Mouse (Mus musculus) kidney, embryonic 14.5 days (tissue): ENCODE results near the gene Pard3b. TPM values are rescaled to one million over a fixed set of nuclear protein-coding genes. Genes with fewer than 3 reads are reported as not detected.

Experiments
- ATAC-seq: fragments of 200-750 bp; cut with Nextera tagmentation; 2 replicates; pipeline ENCODE4 v1.8.0; 2017; ENCODE audit warnings: moderate number of reproducible peaks, mild to moderate bottlenecking, moderate TSS enrichment, moderate library complexity; ENCODE audit not compliant: low FRiP score, low TSS enrichment
- H3K27ac ChIP-seq: fragments of 300-500 bp; sonication (generic); 2 replicates; pipeline ENCODE4 v1.5.1; 2014; ENCODE audit warnings: low read depth, mild to moderate bottlenecking, low read length, moderate library complexity, mixed read lengths
- H3K27me3 ChIP-seq: fragments of 300-500 bp; sonication (generic); 2 replicates; pipeline ENCODE4 v1.6.1; 2014; ENCODE audit warnings: mild to moderate bottlenecking, low read length; ENCODE audit not compliant: control insufficient read depth, insufficient read depth
- H3K36me3 ChIP-seq: fragments of 300-500 bp; sonication (generic); 2 replicates; pipeline ENCODE4 v1.6.1; 2014; ENCODE audit warnings: low read length, mixed read lengths; ENCODE audit not compliant: control insufficient read depth, insufficient read depth
- H3K4me1 ChIP-seq: fragments of 300-500 bp; sonication (generic); 2 replicates; pipeline ENCODE4 v1.6.1; 2014; ENCODE audit warnings: low read length, mixed read lengths; ENCODE audit not compliant: control insufficient read depth, insufficient read depth
- H3K4me2 ChIP-seq: fragments of 300-500 bp; sonication (generic); replicated peaks from 2 replicates; pipeline ENCODE4 v1.6.1; 2014; ENCODE audit warnings: low read depth, mild to moderate bottlenecking, low read length
- H3K4me3 ChIP-seq: fragments of 300-500 bp; sonication (generic); 2 replicates; pipeline ENCODE4 v1.5.1; 2014; ENCODE audit warnings: mild to moderate bottlenecking, low read length
- H3K9ac ChIP-seq: fragments of 300-500 bp; sonication (generic); 2 replicates; pipeline ENCODE4 v1.6.1; 2014; ENCODE audit warnings: low read depth, mild to moderate bottlenecking, low read length, moderate library complexity
- H3K9me3 ChIP-seq: fragments of 300-500 bp; sonication (generic); 2 replicates; pipeline ENCODE4 v1.6.1; 2016; ENCODE audit warnings: low read length; ENCODE audit not compliant: control insufficient read depth
- WGBS: fragments of 180-500 bp; shearing (Covaris S2); extraction: QIAGEN DNeasy Blood & Tissue Kit; methylation state at CpG from one replicate; pipeline ENCODE4 v1.1.7; 2014; 5-methylcytosine and 5-hydroxymethylcytosine counted together
- polyA plus RNA-seq: library from polyadenylated mRNA; unstranded; fragments of >200 nt; fragmentation: Nextera tagmentation; extraction: Ambion mirVana; gene quantifications from 2 replicates; pipeline ENCODE4 v1.2.1, GENCODE M21; 2014

Pard3b gene
- polyA plus RNA-seq, 1 experiment from 2014 or later: 22.4 TPM

DNA sequence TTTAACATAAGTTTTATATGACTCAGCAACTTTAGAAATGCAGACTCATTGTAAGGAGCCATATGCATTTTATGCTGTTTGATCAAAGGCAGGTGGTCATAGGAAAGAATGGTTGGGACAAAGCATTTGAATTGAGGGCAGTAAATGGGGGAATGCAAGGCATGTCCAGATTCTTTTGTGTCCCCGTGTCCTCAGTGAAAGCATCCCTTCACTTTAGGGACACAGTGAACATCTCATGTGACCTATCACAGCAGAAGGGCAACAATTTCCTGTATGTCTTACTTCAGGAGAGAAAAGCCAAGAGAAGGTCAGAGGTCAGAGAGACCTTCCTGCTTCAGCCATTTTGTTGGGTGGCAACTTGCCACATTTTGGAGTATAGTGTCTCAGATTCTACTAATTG, 745.6 kb downstream of the Pard3b start:
- no peak overlapping the region for H3K4me3 ChIP-seq
- 77% methylated on average over 1 of the region's 1 CpGs for WGBS
- H3K4me2 ChIP-seq: no peak overlapping the region
- no peaks in the 10 kb centered on the region for H3K36me3 ChIP-seq
- H3K27me3 ChIP-seq: no peaks in the 10 kb centered on the region
- no peaks in the 10 kb centered on the region for H3K4me1 ChIP-seq
- H3K9me3 ChIP-seq: no peaks in the 10 kb centered on the region
- no peak overlapping the region for H3K27ac ChIP-seq
- H3K9ac ChIP-seq: no peak overlapping the region
- no peak for ATAC-seq

DNA sequence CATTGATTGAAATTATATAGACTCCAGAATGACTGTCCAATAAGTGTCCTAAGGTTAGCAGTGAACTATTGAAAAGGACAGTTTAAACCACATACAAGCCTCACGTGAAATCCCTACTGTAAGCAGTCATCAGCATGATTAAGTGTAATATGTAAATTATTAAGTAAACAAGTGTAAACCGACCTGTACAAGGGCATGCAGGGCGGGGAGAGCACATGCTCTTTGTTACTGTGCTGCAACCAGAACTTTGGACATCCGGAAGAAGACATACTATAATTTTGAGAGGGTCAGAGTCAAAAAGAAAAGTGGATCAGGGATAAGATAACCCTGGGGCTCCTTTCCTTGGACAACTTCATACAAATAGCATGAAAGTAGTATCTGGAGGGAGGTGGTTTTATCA, 749.4 kb downstream of the Pard3b start:
- no peaks in the 10 kb centered on the region for H3K9me3 ChIP-seq
- WGBS: 77% methylated on average over 4 of the region's 4 CpGs
- no peak for ATAC-seq
- no peaks in the 10 kb centered on the region for H3K27me3 ChIP-seq
- no peak overlapping the region for H3K9ac ChIP-seq
- H3K4me3 ChIP-seq: no peak overlapping the region
- no peaks in the 10 kb centered on the region for H3K4me1 ChIP-seq
- no peaks in the 10 kb centered on the region for H3K36me3 ChIP-seq
- no peak overlapping the region for H3K4me2 ChIP-seq
- H3K27ac ChIP-seq: no peak overlapping the region

DNA sequence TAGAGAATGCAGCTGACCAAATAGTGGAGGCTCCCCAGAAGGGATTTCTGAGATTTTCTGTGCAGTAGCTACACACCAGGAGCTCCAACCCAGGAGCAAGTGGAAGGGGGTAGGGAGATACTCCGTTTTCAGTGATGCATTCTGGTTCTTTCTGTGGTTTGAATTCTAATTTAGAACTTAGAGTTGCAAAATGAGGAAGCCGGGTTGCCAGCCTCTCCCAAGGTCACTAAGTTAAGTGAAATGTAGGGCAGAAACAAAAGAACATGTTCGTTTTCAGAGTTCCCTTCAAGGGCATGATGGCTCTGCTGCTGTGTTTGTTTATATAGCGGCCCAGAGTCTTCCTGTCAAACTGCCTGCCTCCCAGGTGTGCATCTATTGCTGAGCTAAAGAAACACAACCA, 754.2 kb downstream of the Pard3b start:
- Histone ChIP-seq H3K9me3 (no peaks in the 10 kb centered on the region), H3K27me3 (no peaks in the 10 kb centered on the region), H3K36me3 (no peaks in the 10 kb centered on the region), H3K27ac (no peak overlapping the region), H3K4me1 (no peaks in the 10 kb centered on the region), H3K4me3 (no peak overlapping the region), H3K4me2 (no peak overlapping the region), H3K9ac (no peak overlapping the region)
- no peak for ATAC-seq
- 47% methylated on average over 4 of the region's 4 CpGs for WGBS

DNA sequence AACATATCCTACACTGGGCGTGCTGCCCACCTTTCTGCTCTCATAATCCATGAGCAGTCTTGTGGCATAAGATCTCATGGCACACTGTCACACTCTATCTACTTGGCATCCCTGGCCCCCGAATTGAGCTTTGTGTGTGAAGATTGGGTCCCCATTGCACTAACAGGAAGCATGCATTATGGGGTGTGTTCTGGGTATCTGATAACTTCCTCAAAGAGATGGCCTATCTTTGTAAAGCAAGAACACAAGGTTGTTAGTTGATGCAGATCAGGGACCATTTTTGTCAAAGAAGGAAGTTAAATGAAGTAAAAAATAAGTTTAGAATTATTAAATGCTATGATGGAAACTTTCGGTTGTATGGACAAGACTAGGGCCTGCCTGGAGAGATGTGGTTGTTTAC, 755.9 kb downstream of the Pard3b start:
- no peaks in the 10 kb centered on the region for H3K36me3 ChIP-seq
- no peak overlapping the region for H3K4me2 ChIP-seq
- no peak for ATAC-seq
- H3K4me3 ChIP-seq: no peak overlapping the region
- H3K27me3 ChIP-seq: no peaks in the 10 kb centered on the region
- 0 out of 2 replicates have a peak, but pooled peaks cover 3% of the 10 kb centered on the region for H3K4me1 ChIP-seq
- no peaks in the 10 kb centered on the region for H3K9me3 ChIP-seq
- H3K27ac ChIP-seq: no peak overlapping the region
- 89% methylated on average over 3 of the region's 3 CpGs for WGBS
- no peak overlapping the region for H3K9ac ChIP-seq

DNA sequence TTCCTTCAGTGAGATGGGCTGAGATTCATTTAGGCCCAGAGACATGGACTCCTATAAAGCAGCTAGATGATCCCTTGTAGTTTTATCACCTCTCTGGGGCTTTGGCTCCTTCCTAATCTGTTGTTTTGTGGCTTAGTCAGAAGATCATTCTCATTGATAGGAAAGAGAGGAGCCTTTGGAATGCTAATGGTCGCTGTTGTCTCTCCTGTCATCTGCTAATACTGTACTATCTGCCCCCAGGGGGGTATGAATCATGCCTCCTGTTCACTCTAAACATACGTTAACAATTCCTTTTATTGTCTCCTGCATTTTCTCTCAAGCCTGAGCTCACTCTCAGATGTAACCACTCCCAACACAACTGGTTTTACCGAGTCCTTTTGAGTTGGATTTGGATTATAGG, 759.6 kb downstream of the Pard3b start:
- Histone ChIP-seq H3K9me3 (no peaks in the 10 kb centered on the region), H3K9ac (no peak overlapping the region), H3K27me3 (no peaks in the 10 kb centered on the region), H3K4me1 (0 out of 2 replicates have a peak, but pooled peaks cover 3% of the 10 kb centered on the region), H3K36me3 (no peaks in the 10 kb centered on the region), H3K27ac (no peak overlapping the region), H3K4me3 (no peak overlapping the region), H3K4me2 (no peak overlapping the region)
- 11% methylated on average over 3 of the region's 3 CpGs for WGBS
- no peak for ATAC-seq

DNA sequence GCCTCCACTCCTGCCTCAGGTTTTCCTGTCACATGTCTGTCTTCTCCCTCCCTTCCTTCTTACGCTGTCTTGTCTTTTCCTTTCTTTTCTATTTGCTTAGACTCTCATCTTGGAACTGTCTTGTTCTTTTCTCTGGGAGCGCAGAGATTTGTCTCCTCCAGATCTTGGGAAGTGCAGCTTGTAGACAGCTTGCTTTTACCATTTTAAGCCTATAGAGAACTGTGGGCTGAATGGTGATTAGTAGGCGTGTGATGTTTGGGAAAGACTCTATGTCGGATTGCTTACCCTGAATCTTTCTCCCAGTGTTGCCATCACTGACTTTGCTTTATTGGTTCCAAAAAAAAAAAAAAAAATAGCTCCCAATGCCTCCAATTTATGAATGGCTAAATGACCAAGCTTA, 760.1 kb downstream of the Pard3b start:
- Histone ChIP-seq H3K27ac (no peak overlapping the region), H3K27me3 (no peaks in the 10 kb centered on the region), H3K4me1 (0 out of 2 replicates have a peak, but pooled peaks cover 3% of the 10 kb centered on the region), H3K9ac (no peak overlapping the region), H3K9me3 (no peaks in the 10 kb centered on the region), H3K36me3 (no peaks in the 10 kb centered on the region), H3K4me3 (no peak overlapping the region), H3K4me2 (no peak overlapping the region)
- WGBS: 75% methylated on average over 4 of the region's 4 CpGs
- ATAC-seq: no peak

DNA sequence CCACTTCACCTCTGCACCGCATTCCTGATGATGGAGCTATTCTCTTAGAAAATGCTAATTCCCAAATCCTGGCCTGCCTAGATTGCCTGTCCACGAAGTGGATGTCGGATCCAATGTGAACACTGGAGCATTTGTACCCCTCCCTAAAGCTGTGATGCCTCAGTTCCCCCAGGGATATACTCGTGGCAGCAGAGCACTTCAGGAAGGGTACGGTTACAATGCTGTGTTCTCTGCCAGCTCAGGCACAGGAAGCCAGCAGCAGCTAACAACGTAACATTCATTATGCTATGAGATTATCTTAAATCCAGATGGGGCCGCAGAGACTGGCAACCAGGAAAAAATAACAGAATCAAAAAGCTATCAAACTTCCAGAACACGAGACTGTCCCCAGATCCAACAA, 766.4 kb downstream of the Pard3b start:
- Histone ChIP-seq H3K27me3 (no peaks in the 10 kb centered on the region), H3K36me3 (no peaks in the 10 kb centered on the region), H3K9me3 (no peaks in the 10 kb centered on the region), H3K9ac (no peak overlapping the region), H3K4me1 (no peaks in the 10 kb centered on the region), H3K27ac (no peak overlapping the region), H3K4me3 (no peak overlapping the region), H3K4me2 (no peak overlapping the region)
- ATAC-seq: no peak
- WGBS: 54% methylated on average over 8 of the region's 8 CpGs

DNA sequence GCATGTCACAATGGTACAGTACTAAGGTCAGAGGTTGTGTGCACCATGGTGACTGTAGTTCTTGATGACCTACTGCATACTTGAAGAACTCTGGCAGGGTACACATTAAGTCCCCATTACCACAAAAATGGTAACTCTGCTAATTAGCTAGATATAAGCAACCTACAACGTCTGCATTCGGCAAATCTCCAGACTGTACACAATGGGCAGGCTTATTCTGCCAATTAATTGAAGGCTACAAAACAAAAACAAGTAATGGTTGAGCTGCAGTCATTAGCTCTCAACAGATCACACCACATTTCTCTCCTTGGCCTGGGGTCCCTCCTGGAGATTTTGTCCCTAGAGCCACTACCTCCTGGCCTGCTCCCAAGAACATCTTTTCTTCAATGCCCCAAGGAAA, 772.7 kb downstream of the Pard3b start:
- H3K4me1 ChIP-seq: no peaks in the 10 kb centered on the region
- H3K9ac ChIP-seq: no peak overlapping the region
- no peaks in the 10 kb centered on the region for H3K9me3 ChIP-seq
- H3K4me3 ChIP-seq: no peak overlapping the region
- 90% methylated on average over 2 of the region's 2 CpGs for WGBS
- no peak overlapping the region for H3K27ac ChIP-seq
- H3K4me2 ChIP-seq: no peak overlapping the region
- ATAC-seq: no peak
- H3K36me3 ChIP-seq: no peaks in the 10 kb centered on the region
- no peaks in the 10 kb centered on the region for H3K27me3 ChIP-seq

DNA sequence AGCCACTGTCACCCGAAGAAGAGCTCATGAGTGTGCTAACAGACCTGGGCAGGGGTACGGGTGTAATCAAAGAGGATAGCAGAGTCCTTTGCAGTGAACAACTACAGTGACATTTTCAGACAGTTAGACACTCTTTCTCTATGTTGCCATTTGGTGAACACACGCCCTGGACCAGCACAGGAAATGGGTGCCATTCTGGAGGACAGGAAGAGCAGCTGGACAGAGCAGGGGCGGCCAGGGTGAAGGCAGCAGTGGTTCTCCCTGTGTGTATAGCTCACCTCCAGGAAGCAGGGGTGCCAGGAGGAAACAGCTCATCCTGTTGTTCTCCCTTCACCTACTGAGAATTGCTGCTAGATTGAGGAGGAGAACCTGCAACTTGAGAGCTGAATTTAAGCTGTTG, 773.4 kb downstream of the Pard3b start:
- 59% methylated on average over 4 of the region's 4 CpGs for WGBS
- no peaks in the 10 kb centered on the region for H3K36me3 ChIP-seq
- H3K27ac ChIP-seq: no peak overlapping the region
- no peaks in the 10 kb centered on the region for H3K27me3 ChIP-seq
- ATAC-seq: no peak
- H3K4me2 ChIP-seq: no peak overlapping the region
- H3K9ac ChIP-seq: no peak overlapping the region
- H3K4me1 ChIP-seq: no peaks in the 10 kb centered on the region
- no peaks in the 10 kb centered on the region for H3K9me3 ChIP-seq
- H3K4me3 ChIP-seq: no peak overlapping the region

DNA sequence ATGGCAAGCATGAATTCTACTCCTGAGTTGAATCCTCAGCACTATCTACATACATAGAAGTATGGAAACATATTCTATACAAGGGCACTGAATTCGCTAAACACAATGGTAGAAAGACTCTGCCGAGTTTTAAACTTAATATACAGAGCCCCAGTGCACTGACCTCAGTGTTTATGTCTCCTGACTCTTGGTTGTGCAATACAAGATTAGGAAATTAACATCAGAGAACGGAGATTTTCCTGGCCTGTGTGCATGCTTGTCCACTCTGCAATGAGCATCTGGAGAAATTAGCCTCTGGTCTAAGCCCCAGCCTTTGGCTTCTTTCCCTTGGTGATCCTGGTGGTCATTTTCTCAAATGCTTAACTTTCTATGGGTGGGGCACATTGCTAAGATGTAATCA, 774.4 kb downstream of the Pard3b start:
- H3K27me3 ChIP-seq: no peaks in the 10 kb centered on the region
- H3K4me1 ChIP-seq: no peaks in the 10 kb centered on the region
- no peak for ATAC-seq
- no peaks in the 10 kb centered on the region for H3K36me3 ChIP-seq
- 88% methylated on average over 3 of the region's 3 CpGs for WGBS
- H3K4me3 ChIP-seq: no peak overlapping the region
- H3K9ac ChIP-seq: no peak overlapping the region
- no peak overlapping the region for H3K27ac ChIP-seq
- H3K9me3 ChIP-seq: no peaks in the 10 kb centered on the region
- no peak overlapping the region for H3K4me2 ChIP-seq
